Mouse (Mus musculus) kidney, adult 2 months (tissue): ENCODE data around the gene Ttn.

ENCODE experiments used
- CTCF ChIP-seq: fragments of 200-500 bp; conservative IDR thresholded peaks from 2 replicates; pipeline ENCODE4 v1.5.1; 2011; ENCODE audit warnings: low read depth, mild to moderate bottlenecking, control low read depth, low read length, moderate library complexity, mixed read lengths; ENCODE audit not compliant: insufficient read depth, insufficient read length
- POLR2A ChIP-seq: fragments of 200-500 bp; IDR thresholded peaks from one replicate; pipeline ENCODE4 v1.6.1; 2011; ENCODE audit warnings: low read depth, low read length, control low read depth

GRCm38 (mm10) chr2:76987317-76987716 is 5.0 kb upstream of the Ttn start:
- TF ChIP-seq POLR2A, result no peak
- no peak for TF ChIP-seq CTCF
